Mouse (Mus musculus) midbrain, postnatal 0 days (tissue): ENCODE results near the gene Slc6a17. TPM values are rescaled to one million over a fixed set of nuclear protein-coding genes. Genes with fewer than 3 reads are reported as not detected.

Experiments used
- ATAC-seq: fragments of 200-750 bp; cut with Nextera tagmentation; 2 replicates; pipeline ENCODE4 v1.8.0; 2017; ENCODE audit warnings: moderate number of reproducible peaks, mild to moderate bottlenecking, moderate TSS enrichment, moderate library complexity; ENCODE audit not compliant: low FRiP score
- DNase-seq: peaks from one replicate; pipeline ENCODE4 v3.0.0-alpha.2; 2015; ENCODE audit warnings: low spot score
- H3K27ac ChIP-seq: fragments of 300-500 bp; sonication (generic); 2 replicates; pipeline ENCODE4 v1.5.1; 2014; ENCODE audit warnings: low read depth, mild to moderate bottlenecking, low read length, mixed read lengths
- H3K27me3 ChIP-seq: fragments of 300-500 bp; sonication (generic); 2 replicates; pipeline ENCODE4 v1.6.1; 2014; ENCODE audit warnings: low read length, control low read depth, mixed read lengths; ENCODE audit not compliant: insufficient read depth
- H3K36me3 ChIP-seq: fragments of 300-500 bp; sonication (generic); 2 replicates; pipeline ENCODE4 v1.6.1; 2014; ENCODE audit warnings: low read length, control low read depth, mixed read lengths; ENCODE audit not compliant: insufficient read depth
- H3K4me1 ChIP-seq: fragments of 300-500 bp; sonication (generic); 2 replicates; pipeline ENCODE4 v1.6.1; 2014; ENCODE audit warnings: mild to moderate bottlenecking, control low read depth, antibody characterized with exemption, low read length, mixed read lengths; ENCODE audit not compliant: insufficient read depth
- H3K4me2 ChIP-seq: fragments of 300-500 bp; sonication (generic); 2 replicates; pipeline ENCODE4 v1.6.1; 2014; ENCODE audit warnings: low read depth, mild to moderate bottlenecking, low read length, mixed read lengths; ENCODE audit not compliant: poor library complexity, severe bottlenecking
- H3K4me3 ChIP-seq: fragments of 300-500 bp; sonication (generic); 2 replicates; pipeline ENCODE4 v1.5.1; 2014; ENCODE audit warnings: low read depth, mild to moderate bottlenecking, low read length, moderate library complexity
- H3K9ac ChIP-seq: fragments of 300-500 bp; sonication (generic); replicated peaks from 2 replicates; pipeline ENCODE4 v1.6.1; 2014; ENCODE audit warnings: mild to moderate bottlenecking, low read length, moderate library complexity, mixed read lengths; ENCODE audit not compliant: poor library complexity, severe bottlenecking
- H3K9me3 ChIP-seq: fragments of 300-500 bp; sonication (generic); 2 replicates; pipeline ENCODE4 v1.6.1; 2016; ENCODE audit warnings: low read length, control low read depth
- CTCF ChIP-seq: IDR thresholded peaks from 2 replicates; pipeline ENCODE4 v1.5.1; 2016; ENCODE audit warnings: antibody characterized with exemption, mild to moderate bottlenecking
- WGBS: fragments of 180-500 bp; shearing (Covaris S2); extraction: QIAGEN DNeasy Blood & Tissue Kit; methylation state at CpG from one replicate; pipeline ENCODE4 v1.1.7; 2014; 5-methylcytosine and 5-hydroxymethylcytosine counted together
- polyA plus RNA-seq: library from polyadenylated mRNA; unstranded; fragments of >200 nt; fragmentation: Nextera tagmentation; extraction: Ambion mirVana; gene quantifications from 2 replicates; pipeline ENCODE4 v1.2.1, GENCODE M21; 2015
- total RNA-seq: library from RNA; depleted of rRNA; stranded (reverse); fragments of >200 nt; gene quantifications from 2 replicates; pipeline ENCODE4 v1.2.3, GENCODE M21; 2014

Slc6a17 gene
- total and polyA plus RNA-seq, 2 experiments from 2014 or later = 22.2 to 60.0 TPM

DNA sequence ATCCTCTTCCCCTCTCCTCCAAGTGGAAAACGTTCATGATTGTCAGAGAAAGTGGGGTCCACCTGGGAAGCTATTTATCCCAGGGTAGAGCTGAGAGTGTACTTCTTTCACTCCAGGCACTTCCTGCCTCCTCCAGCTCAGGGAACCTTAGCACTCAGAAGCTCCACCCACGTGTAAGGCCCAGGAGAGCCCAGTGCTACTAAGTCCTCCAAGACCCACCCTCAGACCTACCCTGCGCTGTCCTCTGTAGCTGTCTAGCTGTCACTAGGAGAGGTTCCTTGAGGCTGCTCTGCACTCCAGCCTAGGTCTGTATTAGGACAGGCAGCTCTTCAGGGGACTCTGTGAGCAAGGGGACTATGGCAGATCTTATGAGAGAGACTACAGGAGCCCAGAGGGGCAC lies 40.9 kb upstream of the Slc6a17 start:
- Histone ChIP-seq H3K4me2 (no peak overlapping the region), H3K4me3 (no peak overlapping the region), H3K36me3 (no peaks in the 10 kb centered on the region), H3K27me3 (no peaks in the 10 kb centered on the region), H3K4me1 (no peaks in the 10 kb centered on the region), H3K27ac (no peak overlapping the region), H3K9ac (no peak overlapping the region), H3K9me3 (no peaks in the 10 kb centered on the region)
- whole genome bisulfite sequencing = 54% methylated on average over 3 of the region's 3 CpGs
- no peak for ATAC-seq
- no peak for DNase-seq
- no peak for TF ChIP-seq CTCF

DNA sequence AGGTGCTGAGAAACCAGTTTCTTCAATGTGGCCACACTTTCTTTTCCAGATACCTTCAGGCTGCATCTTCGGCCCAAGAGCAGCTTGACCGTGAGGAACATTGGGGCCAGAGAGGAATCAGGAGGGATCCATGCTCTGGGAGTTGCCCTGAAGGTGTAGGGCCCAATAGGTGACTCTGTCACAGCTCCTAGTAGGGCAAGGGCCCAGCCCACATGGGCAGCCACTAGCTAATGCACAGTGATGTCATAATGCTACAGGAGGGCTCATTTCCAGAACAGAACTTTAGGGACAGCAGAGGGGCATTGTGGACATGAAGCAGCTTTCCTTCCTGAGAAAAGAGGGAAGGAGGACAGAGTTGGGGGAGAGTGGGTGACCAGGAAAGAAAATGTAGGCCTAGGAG lies 37.0 kb upstream of the Slc6a17 start, which contains the start of gene Ubl4b:
Gene Ubl4b (minus strand): TSS at position 232 of the 400 bp plus-strand sequence.
- Histone ChIP-seq H3K36me3 (no peaks in the 10 kb centered on the region), H3K4me3 (no peak within 1 kb of the TSS), H3K4me2 (no peak within 1 kb of the TSS), H3K27me3 (no peaks in the 10 kb centered on the region), H3K27ac (no peak within 1 kb of the TSS), H3K9me3 (no peaks in the 10 kb centered on the region), H3K9ac (no peak within 1 kb of the TSS), H3K4me1 (no peaks in the 10 kb centered on the region)
- ATAC-seq = no peak
- WGBS = 89% methylated on average over 2 of the region's 2 CpGs
- DNase-seq = no peak
- TF ChIP-seq CTCF = no peak

DNA sequence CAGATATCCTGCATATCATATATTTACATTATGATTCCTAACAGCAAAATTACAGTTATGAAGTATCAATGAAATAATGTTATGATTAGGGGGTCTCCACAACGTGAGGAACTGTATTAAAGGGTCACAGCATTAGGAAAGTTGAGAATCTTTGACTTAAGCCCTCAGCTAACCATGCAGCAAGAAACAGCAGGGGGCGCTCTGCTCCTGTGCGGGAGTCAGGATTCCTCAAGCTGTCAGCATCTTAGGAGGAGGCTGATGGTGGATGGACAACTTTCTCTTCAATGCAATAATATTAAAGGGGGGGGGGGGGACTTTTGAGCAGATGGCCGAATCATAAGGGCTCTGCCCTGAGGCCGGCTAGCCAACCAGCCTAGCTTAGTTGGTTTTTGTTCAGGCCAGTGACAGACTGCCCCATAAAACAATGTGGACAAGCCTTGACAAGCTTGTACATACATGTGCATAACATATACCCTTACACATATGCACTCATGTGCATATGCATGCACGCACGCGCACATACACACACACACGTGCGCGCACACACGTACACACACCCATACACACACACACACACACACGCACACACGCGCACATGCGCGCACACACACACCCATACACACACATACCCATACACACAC lies 32.7 kb upstream of the Slc6a17 start:
- peak; percentile 78 for DNase-seq

DNA sequence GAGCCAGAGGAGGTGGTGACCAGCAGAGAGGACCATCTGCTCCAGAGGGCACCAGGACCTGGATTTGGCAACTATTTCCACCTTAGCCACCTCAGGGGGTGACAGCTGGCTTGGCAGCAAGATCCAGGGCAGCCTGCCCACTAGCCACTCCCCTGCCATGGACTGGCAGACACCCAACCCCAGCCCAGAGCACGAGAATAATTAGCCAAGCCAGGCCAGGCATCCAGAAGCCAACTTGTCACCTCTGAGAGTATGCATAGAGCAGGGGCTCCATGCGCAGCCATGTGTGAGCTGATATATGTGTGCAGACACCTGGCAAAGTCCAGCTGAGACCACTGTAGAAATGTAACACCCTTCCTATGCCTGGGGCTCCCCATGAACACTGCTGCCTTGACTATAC lies 29.1 kb upstream of the Slc6a17 start:
- DNase-seq = peak; percentile 78
- H3K27ac ChIP-seq = no peak overlapping the region
- WGBS = 63% methylated on average over 2 of the region's 2 CpGs

More for the DNA sequence above, 32.7 kb upstream of the Slc6a17 start:
- H3K27ac ChIP-seq = no peak overlapping the region
- TF ChIP-seq CTCF = peak; percentile 84
- no peak overlapping the region for H3K9ac ChIP-seq
- ATAC-seq = peak; percentile 36
- no peak overlapping the region for H3K4me2 ChIP-seq
- WGBS = 73% methylated on average over 17 of the region's 17 CpGs
- no peaks in the 10 kb centered on the region for H3K27me3 ChIP-seq
- H3K4me3 ChIP-seq = no peak overlapping the region
- H3K9me3 ChIP-seq = no peaks in the 10 kb centered on the region
- no peaks in the 10 kb centered on the region for H3K4me1 ChIP-seq
- no peaks in the 10 kb centered on the region for H3K36me3 ChIP-seq

DNA sequence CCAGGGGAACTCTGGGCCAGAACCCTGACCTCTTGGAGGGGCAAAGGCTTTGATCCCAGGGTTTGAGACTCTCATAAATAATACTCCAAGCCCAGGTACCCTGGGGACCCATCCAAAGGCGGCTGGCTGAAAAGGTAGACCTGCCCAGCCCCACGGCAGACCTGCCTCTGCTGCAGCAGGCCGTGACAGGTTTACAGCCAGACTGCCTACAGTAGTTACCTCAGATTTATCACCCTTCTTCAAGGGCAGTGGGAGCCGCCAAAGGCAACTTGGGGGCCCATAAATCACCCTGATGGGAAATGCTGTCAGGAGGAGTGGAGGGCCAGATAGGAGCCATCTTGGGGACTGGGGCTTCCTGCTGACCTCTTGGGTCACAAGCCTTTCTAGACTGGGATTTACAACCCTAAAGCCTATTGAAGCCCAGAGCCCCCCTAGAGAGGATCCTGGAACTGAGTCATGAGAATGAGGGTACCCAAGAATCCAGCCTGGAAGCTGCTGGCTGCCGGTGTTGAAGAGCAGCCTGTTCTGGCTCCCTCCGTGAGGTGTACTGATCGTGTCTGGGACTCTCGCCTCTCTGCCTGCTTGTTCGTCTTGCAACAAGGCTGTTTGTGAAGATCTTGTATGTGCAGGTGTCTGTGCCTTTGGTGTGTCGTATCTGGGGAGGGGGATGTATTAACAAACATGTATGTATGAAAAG lies 28.0 kb upstream of the Slc6a17 start:
- DNase-seq (no peak), ATAC-seq (no peak)
- Histone ChIP-seq H3K9ac (no peak overlapping the region), H3K4me3 (no peak overlapping the region), H3K4me2 (no peak overlapping the region), H3K27ac (no peak overlapping the region), H3K9me3 (no peaks in the 10 kb centered on the region), H3K27me3 (no peaks in the 10 kb centered on the region), H3K4me1 (no peaks in the 10 kb centered on the region), H3K36me3 (no peaks in the 10 kb centered on the region)
- no peak for TF ChIP-seq CTCF
- 80% methylated on average over 10 of the region's 10 CpGs for WGBS

More for the DNA sequence above, 29.1 kb upstream of the Slc6a17 start:
- Histone ChIP-seq H3K4me1 (no peaks in the 10 kb centered on the region), H3K4me2 (no peak overlapping the region), H3K36me3 (no peaks in the 10 kb centered on the region), H3K9me3 (no peaks in the 10 kb centered on the region), H3K27me3 (no peaks in the 10 kb centered on the region), H3K9ac (no peak overlapping the region), H3K4me3 (no peak overlapping the region)
- ATAC-seq = peak; percentile 28; the same call in 1 of the 2 replicates
- TF ChIP-seq CTCF = no peak

DNA sequence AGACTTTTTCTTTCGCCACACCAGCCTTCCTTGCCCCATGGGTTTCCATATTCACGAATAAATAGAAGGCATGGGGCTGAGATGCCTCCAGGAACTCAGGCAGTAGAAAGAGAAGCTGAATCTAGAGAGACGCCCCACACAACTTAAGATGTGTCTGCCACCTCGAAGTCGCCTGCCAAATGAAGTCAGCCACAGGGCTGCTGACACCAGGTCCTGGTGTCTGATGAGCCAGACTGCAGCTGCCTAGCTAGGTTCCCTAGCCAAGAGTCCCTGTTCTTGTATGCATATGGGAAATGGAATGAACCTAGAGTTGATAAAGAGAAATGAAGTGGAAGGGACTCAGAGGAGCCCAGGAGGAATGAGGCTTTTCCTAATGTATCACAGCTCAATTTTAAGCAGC lies 27.5 kb upstream of the Slc6a17 start:
- Histone ChIP-seq H3K27ac (no peak overlapping the region), H3K9me3 (no peaks in the 10 kb centered on the region), H3K4me1 (no peaks in the 10 kb centered on the region), H3K4me3 (no peak overlapping the region), H3K9ac (no peak overlapping the region), H3K4me2 (no peak overlapping the region), H3K36me3 (no peaks in the 10 kb centered on the region), H3K27me3 (no peaks in the 10 kb centered on the region)
- DNase-seq (peak; percentile 52), ATAC-seq (no peak)
- TF ChIP-seq CTCF = no peak
- 73% methylated on average over 5 of the region's 5 CpGs for WGBS
